Mouse (Mus musculus) kidney, adult 2 months (tissue): Measurements from ENCODE around the gene Otulinl.

ENCODE experiments used
- CTCF ChIP-seq: fragments of 200-500 bp; conservative IDR thresholded peaks from 2 replicates; pipeline ENCODE4 v1.5.1; 2011; ENCODE audit warnings: low read depth, mild to moderate bottlenecking, control low read depth, low read length, moderate library complexity, mixed read lengths; ENCODE audit not compliant: insufficient read depth, insufficient read length
- POLR2A ChIP-seq: fragments of 200-500 bp; IDR thresholded peaks from one replicate; pipeline ENCODE4 v1.6.1; 2011; ENCODE audit warnings: low read depth, low read length, control low read depth

GRCm38 (mm10) chr15:27697632-27698031 is 16.3 kb upstream of the Otulinl start:
- no peak for TF ChIP-seq CTCF
- TF ChIP-seq POLR2A = no peak
